Mouse (Mus musculus) neutrophil, adult 5-6 weeks (primary cell): ENCODE data around the gene Pum1. TPM values are rescaled to one million over a fixed set of nuclear protein-coding genes. Genes with fewer than 3 reads are reported as not detected.

Experiments
- ATAC-seq: fragments of 151-379, 151-347 bp; 2 replicates; pipeline ENCODE4 v1.8.0; 2017; ENCODE audit warnings: mild to moderate bottlenecking, moderate TSS enrichment; ENCODE audit not compliant: insufficient number of reproducible peaks, poor library complexity, low FRiP score, severe bottlenecking; ENCODE audit errors: extremely low read depth
- total RNA-seq: library from RNA; stranded (forward); fragments of 200-1000 nt; gene quantifications from 2 replicates; pipeline ENCODE4 v1.2.3, GENCODE M21; 2017

Pum1 gene
- total RNA-seq, 1 experiment from 2014 or later, result 70.6 TPM

- no peak for ATAC-seq
Observed at GRCm38 (mm10) chr4:130711353-130711848, 48.3 kb downstream of the Pum1 start.

DNA sequence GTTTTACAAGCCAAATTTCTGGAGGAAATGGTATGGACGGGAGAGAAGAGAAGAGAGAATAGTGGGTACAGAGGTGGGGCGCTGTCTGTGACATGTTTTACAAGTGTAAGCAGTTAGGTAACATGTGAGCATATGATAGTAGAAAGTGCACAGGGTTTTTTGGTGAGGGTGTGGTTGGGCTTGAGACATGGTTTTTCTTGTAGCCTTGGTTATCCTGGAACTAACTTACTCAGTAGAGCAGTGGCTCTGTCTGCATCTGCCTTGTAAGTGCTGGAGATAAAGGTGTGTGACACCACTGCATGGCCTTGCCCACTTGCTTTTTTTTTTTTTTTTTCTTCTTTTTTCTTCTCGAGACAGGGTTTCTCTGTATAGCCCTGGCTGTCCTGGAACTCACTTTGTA lies 49.2 kb downstream of the Pum1 start:
- ATAC-seq, result no peak

DNA sequence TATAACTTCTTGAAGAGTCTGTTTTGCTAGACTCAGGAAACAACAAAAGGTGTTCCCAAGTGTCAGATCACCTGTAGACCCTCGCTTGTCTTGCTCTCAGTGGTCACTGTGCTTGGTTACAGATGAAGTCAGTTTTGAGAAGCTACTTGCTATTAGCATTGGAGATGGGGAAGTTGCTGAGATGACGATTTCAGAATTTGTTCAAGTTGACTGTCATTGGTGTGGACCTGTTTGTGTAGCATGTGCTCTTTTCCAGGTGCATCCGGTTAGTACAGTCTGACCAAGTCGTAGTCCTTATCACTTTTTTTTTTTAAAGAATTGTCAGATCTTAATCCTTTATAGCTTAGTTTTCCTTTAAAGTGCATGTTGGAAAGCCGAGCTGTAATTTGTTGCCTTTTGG lies 50.3 kb downstream of the Pum1 start:
- ATAC-seq, result 0 out of 2 replicates have a peak, but pooled peaks have one; percentile 33

GRCm38 (mm10) chr4:130715126-130715525 lies 52.0 kb downstream of the Pum1 start:
- no peak for ATAC-seq

- no peak for ATAC-seq
Observed at GRCm38 (mm10) chr4:130715623-130716022, 52.5 kb downstream of the Pum1 start.

- no peak for ATAC-seq
Observed at GRCm38 (mm10) chr4:130719348-130719747, 56.2 kb downstream of the Pum1 start.

- no peak for ATAC-seq
Observed at GRCm38 (mm10) chr4:130722607-130723006, 59.5 kb downstream of the Pum1 start.

GRCm38 (mm10) chr4:130726118-130726517 lies 63.0 kb downstream of the Pum1 start:
- ATAC-seq, result no peak

DNA sequence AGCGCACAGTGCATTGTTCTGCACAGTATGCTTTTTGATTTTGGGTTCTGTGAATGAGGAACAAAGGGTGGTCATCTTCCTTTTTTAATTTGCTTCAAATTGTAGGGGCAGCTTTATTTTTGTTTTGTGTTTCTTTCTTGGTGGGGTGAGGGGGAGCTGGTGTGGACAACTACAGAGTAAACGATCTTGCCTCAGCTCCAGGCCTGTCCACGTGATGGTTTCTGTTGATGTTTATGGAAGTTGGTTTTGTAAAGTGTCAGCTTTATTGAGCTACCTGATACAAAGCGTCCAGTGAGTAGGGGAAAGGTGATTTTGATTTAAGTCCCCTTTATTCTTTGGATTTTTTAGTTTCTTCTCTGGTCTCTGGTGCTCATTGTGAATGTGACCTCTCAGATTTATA lies 72.8 kb downstream of the Pum1 start:
- ATAC-seq, result no peak

GRCm38 (mm10) chr4:130738527-130738926 lies 75.4 kb downstream of the Pum1 start:
- ATAC-seq, result no peak

DNA sequence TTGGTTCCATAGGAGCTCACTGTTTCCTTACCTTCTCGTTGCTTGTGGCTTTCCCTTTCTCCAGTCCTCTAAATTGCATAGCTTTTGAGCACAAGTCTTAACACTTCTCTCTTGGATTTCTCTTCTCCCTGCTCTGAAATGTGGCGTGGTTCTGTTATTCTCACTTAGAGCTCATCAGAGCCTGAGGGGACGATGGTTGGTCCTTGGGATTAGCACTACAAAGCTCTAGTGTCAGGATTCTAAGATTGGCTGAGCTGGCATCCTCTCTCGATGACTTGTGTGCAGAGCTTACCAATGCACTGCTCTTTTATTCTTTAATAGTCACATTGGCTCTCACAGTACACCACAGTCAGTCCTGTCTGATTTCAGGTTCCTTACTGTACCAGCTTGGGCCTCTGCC lies 80.9 kb downstream of the Pum1 start:
- no peak for ATAC-seq

DNA sequence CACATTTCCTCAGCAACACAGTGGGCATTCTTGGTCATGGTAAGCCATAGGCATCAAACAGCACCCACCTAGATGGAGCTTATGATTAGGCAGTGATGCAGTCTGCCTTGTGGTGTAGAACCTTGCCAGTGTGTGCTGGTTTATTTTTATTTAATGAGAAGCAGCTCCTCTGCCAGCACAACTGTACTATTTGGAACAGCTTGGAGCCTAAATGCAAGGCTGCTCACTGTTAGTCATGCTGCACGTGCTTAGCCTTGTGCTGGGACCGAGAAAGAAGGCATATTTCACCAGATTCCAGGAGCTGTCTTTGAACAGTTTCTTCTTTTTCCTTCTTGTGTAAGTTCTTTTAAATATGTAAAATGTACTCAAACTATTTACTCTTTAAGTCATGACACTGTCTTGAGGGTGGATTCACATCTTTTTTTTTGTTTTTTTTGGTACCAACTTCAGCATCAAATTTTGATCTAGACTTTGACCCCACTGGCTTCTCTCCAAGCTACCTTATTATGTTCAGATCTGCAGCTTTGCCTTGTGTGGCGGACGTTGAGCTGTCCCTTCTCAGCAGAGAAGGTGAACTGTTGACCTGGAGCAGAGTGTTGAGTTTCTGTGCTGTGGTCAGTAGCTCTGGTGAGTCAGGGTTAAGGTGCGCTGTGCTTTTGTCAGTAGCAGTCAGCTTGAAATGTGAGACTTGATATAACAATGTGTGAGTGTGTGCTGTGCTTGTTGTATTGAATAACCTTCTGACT lies 82.6 kb downstream of the Pum1 start:
- ATAC-seq, result no peak

GRCm38 (mm10) chr4:130749566-130749965 lies 86.4 kb downstream of the Pum1 start:
- no peak for ATAC-seq

DNA sequence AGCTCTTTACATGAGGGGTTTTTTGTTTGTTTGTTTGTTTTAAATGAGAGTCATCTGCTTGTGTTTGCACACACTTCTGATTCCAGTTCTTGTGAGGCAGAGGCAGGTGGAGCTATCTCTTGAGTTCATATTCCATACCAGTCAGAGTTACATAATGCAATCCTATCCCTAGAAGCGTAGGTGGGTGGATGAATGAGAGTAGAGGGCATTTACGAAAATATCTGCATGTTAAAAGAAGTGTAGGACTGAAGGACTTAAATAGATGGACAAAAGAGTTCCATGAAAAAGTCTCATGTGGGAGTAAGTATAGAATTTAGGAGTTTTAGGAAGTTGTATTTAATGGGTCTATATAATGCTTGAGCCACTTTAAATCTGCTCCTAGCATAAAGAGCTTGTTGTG lies 88.8 kb downstream of the Pum1 start:
- no peak for ATAC-seq

GRCm38 (mm10) chr4:130752591-130752990 lies 89.5 kb downstream of the Pum1 start:
- no peak for ATAC-seq

GRCm38 (mm10) chr4:130753755-130754154 lies 90.6 kb downstream of the Pum1 start:
- no peak for ATAC-seq

DNA sequence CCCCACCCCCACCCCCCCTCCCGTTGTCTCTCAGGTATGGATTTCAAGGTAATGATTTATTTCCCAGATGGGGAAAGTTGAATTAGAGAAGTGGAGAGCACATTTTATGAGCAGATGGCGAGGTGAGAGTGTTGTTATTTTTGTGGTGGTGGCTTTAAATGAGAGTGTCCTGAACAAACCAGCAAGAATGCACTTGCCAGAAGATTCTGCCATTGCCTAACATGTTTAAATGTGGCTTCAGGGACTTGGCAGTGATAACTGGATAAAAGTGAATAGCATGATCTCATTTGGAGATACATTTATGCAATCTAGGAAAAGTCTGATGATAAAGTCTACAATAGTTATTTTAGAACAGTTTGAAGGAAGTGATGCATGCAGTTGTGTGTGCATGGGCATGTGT lies 91.7 kb downstream of the Pum1 start:
- ATAC-seq, result no peak

- ATAC-seq, result no peak
Observed at GRCm38 (mm10) chr4:130759875-130760274, 96.8 kb downstream of the Pum1 start.

GRCm38 (mm10) chr4:130761809-130762208 lies 98.7 kb downstream of the Pum1 start:
- ATAC-seq, result no peak

- no peak for ATAC-seq
Observed at GRCm38 (mm10) chr4:130765399-130766160, 102.5 kb downstream of the Pum1 start.
